Mouse (Mus musculus): Measurements from ENCODE around the gene A1cf.
A peak's percentile ranks its signal among the peaks of the same experiment; 100 is the strongest.

The A1cf gene

DNA sequence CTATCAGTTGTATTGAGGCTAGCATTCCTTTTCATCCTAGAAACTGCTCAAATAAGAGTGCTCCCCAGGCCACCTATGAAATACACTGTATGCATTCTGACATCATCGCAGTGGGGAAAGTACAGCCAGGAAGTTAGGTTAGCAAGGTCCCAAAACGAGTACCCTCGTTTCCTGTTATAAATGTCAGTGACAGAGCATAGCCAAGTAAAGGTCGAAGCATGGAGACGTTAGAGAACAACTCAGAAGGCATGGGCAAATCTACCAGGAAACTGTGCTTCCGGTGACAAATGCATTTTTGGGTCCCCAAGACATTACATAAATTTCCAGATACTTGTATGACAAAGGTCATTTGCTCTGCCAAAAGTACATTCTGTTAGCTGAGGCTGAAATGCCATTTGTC is 41.9 kb downstream of the A1cf start:
- H3K27me3 ChIP-seq (ENCODE audit: insufficient read depth, low read length), result no peaks in the 10 kb centered on the region
- H3K36me3 ChIP-seq (ENCODE audit: insufficient read depth, low read length), result no peaks in the 10 kb centered on the region
- no peak overlapping the region for H3K4me3 ChIP-seq (replicated peaks; ENCODE audit: low read length)
- TF ChIP-seq NANOG (IDR thresholded peaks at IDR 0.05; ENCODE audit: borderline replicate concordance, low read length) (no peak), CTCF (conservative IDR thresholded peaks at IDR 0.05; ENCODE audit: low read length) (no peak), POU5F1 (IDR thresholded peaks at IDR 0.05; ENCODE audit: borderline replicate concordance, low read length) (no peak)
- H3K9me3 ChIP-seq (ENCODE audit: low read length), result no peaks in the 10 kb centered on the region
- no peaks in the 10 kb centered on the region for H3K4me1 ChIP-seq (replicated peaks; ENCODE audit: low read depth, low read length)

DNA sequence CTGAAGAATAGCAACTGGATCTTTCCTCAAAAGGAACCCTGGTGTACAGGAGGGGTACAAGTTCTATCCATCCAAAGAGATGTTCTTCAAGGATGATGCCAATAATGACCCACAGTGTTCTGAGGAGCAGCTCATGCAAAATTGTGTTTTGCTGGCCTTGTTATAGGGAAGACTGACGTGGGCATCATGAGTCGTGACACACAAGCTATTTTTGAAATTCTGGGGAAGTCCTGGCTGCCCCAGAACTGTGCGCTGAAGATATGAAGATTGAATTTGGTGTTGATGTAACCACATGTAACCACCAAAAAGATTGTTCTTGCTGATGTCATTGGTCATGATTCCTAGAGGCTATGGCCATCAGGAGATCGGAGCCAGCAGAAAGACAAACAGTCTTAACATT is 45.4 kb downstream of the A1cf start:
- Histone ChIP-seq H3K36me3 (ENCODE audit: insufficient read depth, low read length) (no peaks in the 10 kb centered on the region), H3K4me3 (replicated peaks; ENCODE audit: low read length) (no peak overlapping the region), H3K27me3 (ENCODE audit: insufficient read depth, low read length) (no peaks in the 10 kb centered on the region), H3K4me1 (replicated peaks; ENCODE audit: low read depth, low read length) (no peaks in the 10 kb centered on the region), H3K9me3 (ENCODE audit: low read length) (no peaks in the 10 kb centered on the region)
- TF ChIP-seq NANOG (IDR thresholded peaks at IDR 0.05; ENCODE audit: borderline replicate concordance, low read length) (no peak), CTCF (conservative IDR thresholded peaks at IDR 0.05; ENCODE audit: low read length) (no peak), POU5F1 (IDR thresholded peaks at IDR 0.05; ENCODE audit: borderline replicate concordance, low read length) (no peak)

DNA sequence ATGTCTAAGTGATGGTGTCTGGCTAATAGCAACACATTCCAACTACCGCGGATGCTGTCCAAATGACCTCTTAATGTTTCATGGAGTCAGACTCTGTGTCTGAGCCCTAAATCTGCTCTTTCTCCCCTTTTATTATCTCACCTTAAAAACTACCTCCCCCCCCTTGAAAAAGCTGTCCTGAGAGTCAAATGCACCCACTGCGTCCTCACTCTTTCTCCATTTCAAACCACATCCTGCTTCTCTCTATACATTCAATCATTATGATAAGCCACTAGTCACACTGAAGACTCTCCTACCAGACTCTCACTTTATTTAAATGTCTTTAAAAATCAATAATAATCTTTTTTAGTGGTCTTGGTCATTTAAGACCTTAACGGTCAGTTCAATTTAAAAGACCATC is 51.8 kb downstream of the A1cf start:
- Histone ChIP-seq H3K4me1 (replicated peaks; ENCODE audit: low read depth, low read length) (peaks cover 16% of the 10 kb centered on the region), H3K27me3 (ENCODE audit: insufficient read depth, low read length) (no peaks in the 10 kb centered on the region), H3K9me3 (ENCODE audit: low read length) (no peaks in the 10 kb centered on the region), H3K4me3 (replicated peaks; ENCODE audit: low read length) (no peak overlapping the region), H3K36me3 (ENCODE audit: insufficient read depth, low read length) (no peaks in the 10 kb centered on the region)
- TF ChIP-seq NANOG (IDR thresholded peaks at IDR 0.05; ENCODE audit: borderline replicate concordance, low read length), result no peak

DNA sequence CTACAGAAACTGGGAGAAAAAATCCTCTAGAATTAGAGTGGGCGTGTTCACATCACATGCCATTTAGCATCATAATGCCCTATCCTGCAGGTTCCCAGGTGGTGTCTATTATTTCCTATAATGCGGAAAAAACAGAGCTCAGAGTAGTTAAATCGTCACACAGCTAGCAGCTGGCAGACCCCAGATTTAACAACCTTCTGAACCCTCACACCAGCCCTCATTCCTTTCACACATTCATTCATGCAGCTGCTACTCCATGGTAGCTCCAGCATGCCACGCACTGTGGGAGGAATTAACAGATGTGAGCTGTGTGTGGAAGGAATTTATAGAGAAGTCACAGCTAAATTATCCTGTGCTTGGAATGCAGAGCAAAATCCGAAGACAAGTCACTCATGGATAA is 53.3 kb downstream of the A1cf start:
- Histone ChIP-seq H3K9me3 (ENCODE audit: low read length) (no peaks in the 10 kb centered on the region), H3K4me1 (replicated peaks; ENCODE audit: low read depth, low read length) (peaks cover 16% of the 10 kb centered on the region), H3K36me3 (ENCODE audit: insufficient read depth, low read length) (no peaks in the 10 kb centered on the region), H3K4me3 (replicated peaks; ENCODE audit: low read length) (no peak overlapping the region), H3K27me3 (ENCODE audit: insufficient read depth, low read length) (no peaks in the 10 kb centered on the region)
- no peak for TF ChIP-seq POU5F1 (IDR thresholded peaks at IDR 0.05; ENCODE audit: borderline replicate concordance, low read length)
- TF ChIP-seq NANOG (IDR thresholded peaks at IDR 0.05; ENCODE audit: borderline replicate concordance, low read length), result peak; percentile 61; the same call in 1 of the 2 replicates
- TF ChIP-seq CTCF (conservative IDR thresholded peaks at IDR 0.05; ENCODE audit: low read length), result no peak

DNA sequence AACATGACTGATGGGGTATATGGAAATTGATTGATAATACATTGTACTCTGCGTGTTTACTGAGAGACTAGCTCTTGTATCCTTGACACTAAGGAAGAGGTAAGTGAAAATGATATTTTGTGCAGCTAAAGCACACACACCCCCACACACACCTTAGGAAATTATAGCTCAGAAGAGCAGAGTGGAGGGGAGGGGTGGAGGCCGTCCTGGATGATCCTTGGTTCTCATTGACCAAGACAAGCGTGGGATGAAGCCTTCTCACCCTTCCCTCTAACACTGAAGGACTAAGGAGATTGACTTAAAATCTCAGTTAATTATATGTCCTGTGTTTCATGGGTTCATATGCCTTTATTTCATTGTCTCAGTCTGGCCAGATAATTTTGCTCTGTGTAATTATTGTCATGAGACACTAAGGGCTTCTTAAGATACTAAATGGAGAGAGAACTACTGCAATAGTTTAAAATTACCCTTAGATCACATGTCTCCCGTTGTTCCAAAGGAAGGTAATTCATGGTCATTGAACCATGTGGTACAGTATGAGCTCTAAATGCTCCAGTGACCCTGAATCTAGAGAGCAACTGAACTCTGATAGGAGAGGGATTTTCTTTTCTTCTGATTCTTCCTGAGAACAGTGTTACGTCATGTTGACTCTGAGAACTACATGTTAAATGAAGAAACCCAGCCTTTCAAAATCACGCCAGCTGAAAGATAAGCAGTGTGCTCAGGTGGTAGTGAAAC is 55.2 kb downstream of the A1cf start:
- peaks cover 16% of the 10 kb centered on the region for H3K4me1 ChIP-seq (replicated peaks; ENCODE audit: low read depth, low read length)
- H3K27me3 ChIP-seq (ENCODE audit: insufficient read depth, low read length), result no peaks in the 10 kb centered on the region
- peaks cover 3% of the 10 kb centered on the region; the same call in 1 of the 2 replicates for H3K9me3 ChIP-seq (ENCODE audit: low read length)
- H3K36me3 ChIP-seq (ENCODE audit: insufficient read depth, low read length), result no peaks in the 10 kb centered on the region
- TF ChIP-seq CTCF (conservative IDR thresholded peaks at IDR 0.05; ENCODE audit: low read length), result no peak
- TF ChIP-seq NANOG (IDR thresholded peaks at IDR 0.05; ENCODE audit: borderline replicate concordance, low read length), result no peak
- no peak for TF ChIP-seq POU5F1 (IDR thresholded peaks at IDR 0.05; ENCODE audit: borderline replicate concordance, low read length)
- H3K4me3 ChIP-seq (replicated peaks; ENCODE audit: low read length), result no peak overlapping the region

DNA sequence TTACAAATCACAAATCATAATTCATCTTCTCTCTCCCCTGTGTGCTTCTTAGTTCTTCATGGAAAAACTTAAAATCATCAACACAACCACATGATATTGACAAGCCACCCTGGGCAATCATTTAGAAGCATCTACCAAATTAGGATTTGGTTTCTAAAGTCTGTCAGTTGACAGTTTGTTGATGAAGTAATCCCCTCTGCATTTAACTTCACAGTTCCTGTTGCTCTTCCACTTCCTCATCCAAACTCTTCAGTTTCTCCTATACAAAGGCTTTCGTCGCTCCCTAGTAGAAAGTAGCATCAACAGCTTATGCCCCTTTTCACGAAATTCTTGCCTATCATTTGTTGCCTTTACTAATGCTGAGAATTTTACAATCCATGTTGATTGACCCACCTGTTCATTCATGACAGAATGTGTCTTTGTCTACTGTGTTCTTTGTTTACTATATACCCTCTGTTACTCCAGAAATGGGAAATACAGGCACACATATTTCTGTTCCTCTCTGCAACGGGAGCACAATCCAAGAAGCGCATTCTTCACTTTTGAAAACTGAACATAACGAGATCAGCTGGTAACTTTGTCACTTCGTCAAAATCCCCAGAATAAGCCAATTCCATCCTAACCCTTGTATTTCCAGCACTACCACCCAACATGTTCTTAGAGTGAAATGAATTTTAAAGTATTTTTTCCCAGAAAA is 82.4 kb downstream of the A1cf start:
- no peaks in the 10 kb centered on the region for H3K4me1 ChIP-seq (replicated peaks; ENCODE audit: low read depth, low read length)
- no peaks in the 10 kb centered on the region for H3K9me3 ChIP-seq (ENCODE audit: low read length)
- no peaks in the 10 kb centered on the region for H3K27me3 ChIP-seq (ENCODE audit: insufficient read depth, low read length)
- TF ChIP-seq POU5F1 (IDR thresholded peaks at IDR 0.05; ENCODE audit: borderline replicate concordance, low read length) (no peak), CTCF (conservative IDR thresholded peaks at IDR 0.05; ENCODE audit: low read length) (no peak), NANOG (IDR thresholded peaks at IDR 0.05; ENCODE audit: borderline replicate concordance, low read length) (no peak)
- no peak overlapping the region for H3K4me3 ChIP-seq (replicated peaks; ENCODE audit: low read length)
- H3K36me3 ChIP-seq (ENCODE audit: insufficient read depth, low read length), result no peaks in the 10 kb centered on the region

DNA sequence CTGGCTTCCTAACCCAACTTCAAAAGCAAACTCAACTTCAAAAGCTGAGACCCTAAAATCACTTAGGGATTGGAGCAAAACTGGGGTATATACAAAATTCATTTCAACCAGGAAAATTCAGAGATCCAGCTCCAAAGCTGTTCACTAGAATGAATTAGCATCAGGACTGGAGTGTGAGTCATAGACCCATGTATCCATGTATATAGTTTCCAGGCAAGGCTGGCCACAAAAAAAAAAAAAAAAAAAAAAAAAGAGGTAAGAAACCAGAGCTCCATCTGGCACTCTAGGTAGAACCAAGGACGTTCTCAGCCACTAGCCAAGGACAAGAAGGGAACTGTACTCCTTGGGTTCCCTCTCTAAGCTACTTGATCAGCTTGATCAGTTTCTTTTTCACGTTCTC is 85.2 kb downstream of the A1cf start:
- H3K27me3 ChIP-seq (ENCODE audit: insufficient read depth, low read length), result no peaks in the 10 kb centered on the region
- H3K4me3 ChIP-seq (replicated peaks; ENCODE audit: low read length), result no peak overlapping the region
- H3K9me3 ChIP-seq (ENCODE audit: low read length), result no peaks in the 10 kb centered on the region
- TF ChIP-seq CTCF (conservative IDR thresholded peaks at IDR 0.05; ENCODE audit: low read length) (no peak), NANOG (IDR thresholded peaks at IDR 0.05; ENCODE audit: borderline replicate concordance, low read length) (no peak), POU5F1 (IDR thresholded peaks at IDR 0.05; ENCODE audit: borderline replicate concordance, low read length) (no peak)
- H3K36me3 ChIP-seq (ENCODE audit: insufficient read depth, low read length), result no peaks in the 10 kb centered on the region
- no peaks in the 10 kb centered on the region for H3K4me1 ChIP-seq (replicated peaks; ENCODE audit: low read depth, low read length)

DNA sequence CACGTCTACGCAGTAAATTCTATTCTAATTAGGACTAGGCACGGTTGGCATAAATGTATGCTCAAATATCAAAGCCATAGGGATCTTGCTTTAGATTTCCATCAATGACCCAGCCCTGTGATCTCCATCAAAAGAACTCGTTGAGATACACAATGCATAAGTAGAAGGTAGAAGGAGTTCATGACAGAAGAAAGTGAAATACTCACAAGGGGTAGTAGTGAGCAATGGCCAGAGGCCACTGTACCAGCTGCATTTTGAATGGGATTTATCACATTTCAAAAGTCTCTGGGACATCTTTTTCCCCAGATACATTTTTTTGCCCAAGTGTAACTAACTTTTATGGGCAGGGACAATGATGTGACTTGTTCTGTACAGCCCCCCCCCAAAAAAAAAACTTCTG is 85.7 kb downstream of the A1cf start:
- TF ChIP-seq CTCF (conservative IDR thresholded peaks at IDR 0.05; ENCODE audit: low read length) (no peak), POU5F1 (IDR thresholded peaks at IDR 0.05; ENCODE audit: borderline replicate concordance, low read length) (no peak), NANOG (IDR thresholded peaks at IDR 0.05; ENCODE audit: borderline replicate concordance, low read length) (no peak)
- Histone ChIP-seq H3K27me3 (ENCODE audit: insufficient read depth, low read length) (no peaks in the 10 kb centered on the region), H3K36me3 (ENCODE audit: insufficient read depth, low read length) (no peaks in the 10 kb centered on the region), H3K9me3 (ENCODE audit: low read length) (no peaks in the 10 kb centered on the region), H3K4me3 (replicated peaks; ENCODE audit: low read length) (no peak overlapping the region), H3K4me1 (replicated peaks; ENCODE audit: low read depth, low read length) (no peaks in the 10 kb centered on the region)

All from E14TG2a.4 (cell line).